In the genomic region with DNA sequence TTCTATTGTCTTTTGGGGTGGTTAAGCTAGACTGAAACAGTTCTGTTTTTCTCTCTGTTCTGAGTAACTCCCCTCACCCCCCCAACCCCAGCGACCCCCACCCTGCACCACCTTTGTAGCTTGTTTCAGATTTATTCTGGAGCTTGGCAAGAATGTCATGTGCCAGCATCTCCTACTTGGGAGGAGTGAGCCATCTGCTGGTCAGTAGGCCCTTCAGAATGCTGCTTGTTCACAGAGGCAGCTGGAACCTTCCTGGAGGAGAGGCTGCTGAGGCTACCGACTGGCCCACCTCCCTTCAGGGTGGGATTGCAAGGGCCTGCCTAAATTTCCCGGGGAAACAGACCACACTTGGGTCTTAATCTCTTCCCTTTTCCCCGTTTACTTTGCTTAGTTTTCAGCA, we compare ENCODE assay signal across 23 mouse cellular contexts. TPM values are rescaled to one million over a fixed set of nuclear protein-coding genes. Genes with fewer than 3 reads are reported as not detected.
A peak's percentile ranks its signal among the peaks of the same experiment; 100 is the strongest.
DNase-seq lines count a peak whose midpoint lies in the region; ATAC-seq and TF ChIP-seq lines count a peak whose summit lies in the region.
"Not testable (repeated sequence)": the region's sequence is repeated elsewhere in the genome, so short reads cannot be mapped to it uniquely, and the experiment has no call there.
"Had no signal": no experiment of that assay in that cellular context is flagged by ENCODE, and none has a peak within 500 bp of the region (broad histone marks: within the 10 kb centered on the region; RNA-seq: fewer than 3 reads in every experiment).

No protein-coding gene starts in this region.

- H3K79me2 ChIP-seq in MEL (ENCODE audit: control insufficient read depth, insufficient read depth, low read length, poor library complexity) = not testable (repeated sequence)

- H3K9me3 ChIP-seq in MEL (replicated peaks; ENCODE audit: insufficient read depth, low read length); midbrain, postnatal 0 days (ENCODE audit: low read length): not testable (repeated sequence)

- H3K9ac ChIP-seq in MEL (ENCODE audit: control insufficient read depth, low read depth, low read length, poor library complexity, severe bottlenecking); midbrain, postnatal 0 days (replicated peaks; ENCODE audit: low read length, poor library complexity, severe bottlenecking): not testable (repeated sequence)

- H3K4me2 ChIP-seq in midbrain, postnatal 0 days (ENCODE audit: low read depth, low read length, poor library complexity, severe bottlenecking) = not testable (repeated sequence)

- not testable (repeated sequence) for H3K27ac ChIP-seq in MEL (ENCODE audit: control insufficient read depth, low read depth, low read length); midbrain, postnatal 0 days (ENCODE audit: low read depth, low read length)

- not testable (repeated sequence) for TF ChIP-seq RAD21 in MEL (IDR thresholded peaks at IDR 0.05; ENCODE audit: low read depth, low read length)

- 57% methylated on average over 4 of the region's 4 CpGs for WGBS in midbrain, postnatal 0 days

- H3K4me3 ChIP-seq in MEL (ENCODE audit: control insufficient read depth in 1 of 2, insufficient read depth in 1 of 2, low read depth in 2 of 2, low read length in 2 of 2); midbrain, postnatal 0 days (ENCODE audit: low read depth, low read length): not testable (repeated sequence)

- not testable (repeated sequence) for H3K4me1 ChIP-seq in MEL (ENCODE audit: control insufficient read depth in 1 of 2, insufficient read depth in 2 of 2, low read length in 2 of 2); midbrain, postnatal 0 days (ENCODE audit: insufficient read depth, low read length)

- TF ChIP-seq POLR2A in MEL (IDR thresholded peaks at IDR 0.05; ENCODE audit: control insufficient read depth in 1 of 2, insufficient read depth in 1 of 2, low read depth in 1 of 2, low read length in 2 of 2, poor library complexity in 1 of 2) = not testable (repeated sequence)

- not testable (repeated sequence) for TF ChIP-seq EP300 in MEL (IDR thresholded peaks at IDR 0.05; ENCODE audit: low read depth in 1 of 2, low read length in 2 of 2)

- not testable (repeated sequence) for H3K27me3 ChIP-seq in MEL (ENCODE audit: control insufficient read depth in 1 of 2, insufficient read depth in 2 of 2, low read length in 2 of 2); midbrain, postnatal 0 days (ENCODE audit: insufficient read depth, low read length)

- not testable (repeated sequence) for H3K36me3 ChIP-seq in MEL (ENCODE audit: control insufficient read depth in 1 of 2, insufficient read depth in 2 of 2, low read length in 2 of 2); midbrain, postnatal 0 days (ENCODE audit: insufficient read depth, low read length)

- peak in 2 of 3 experiments; percentile 3 to 20; a peak in 1 of 6 replicates for TF ChIP-seq CTCF in MEL (IDR thresholded peaks at IDR 0.05 in 2 of 3, conservative IDR thresholded peaks at IDR 0.05 in 1 of 3; ENCODE audit: control insufficient read depth in 1 of 3, insufficient read depth in 1 of 3, low read depth in 2 of 3, low read length in 3 of 3, poor library complexity in 1 of 3, severe bottlenecking in 1 of 3)
- TF ChIP-seq CTCF in midbrain, postnatal 0 days (IDR thresholded peaks at IDR 0.05) = peak; percentile 51

- DNase-seq in MEL (ENCODE audit: low read depth, low spot score) = not testable (repeated sequence)
- DNase-seq in embryo, embryonic 10 days (ENCODE audit: low spot score) = peak; percentile 3
- DNase-seq in left cerebral cortex, adult 18-20 months (ENCODE audit: low spot score in 2 of 2) = peak; percentile 9 to 12
- DNase-seq in midbrain, postnatal 0 days (ENCODE audit: low spot score) = peak; percentile 6
- peak; percentile 5 for DNase-seq in right cerebral cortex, postnatal 14 days

- peak; percentile 57; the same call in 1 of the 2 replicates for ATAC-seq in frontal cortex, adult (ENCODE audit: low TSS enrichment)
- ATAC-seq in midbrain, postnatal 0 days (ENCODE audit: low FRiP score) = not testable (repeated sequence)

RNA-seq across cellular contexts. Expression of a gene that starts 21.6 kb away (rescaled TPM):
- not detected in 2 replicates for total RNA-seq in MEL (2012; rRNA removed)
- not detected for polyA plus RNA-seq in MEL (2012; ENCODE audit: insufficient read depth in 1 of 2, insufficient read length in 2 of 2, low read depth in 1 of 2, low replicate concordance in 2 of 2, missing spikeins in 1 of 2)
- not detected for total RNA-seq in left cerebral cortex, adult 18-20 months (2021)
- total RNA-seq in midbrain, postnatal 0 days (2014; rRNA removed) = not detected in 2 replicates
- polyA plus RNA-seq in midbrain, postnatal 0 days (2015; fragmentation: Nextera tagmentation; extraction: Ambion mirVana) = not detected in 2 replicates
- total RNA-seq: adrenal gland, adult 2 months; adrenal gland, postnatal 25 days; gastrocnemius, postnatal 10 days; gastrocnemius, postnatal 4 days; heart, adult 18-20 months; heart, postnatal 10 days; heart, postnatal 4 days had no signal
- polyA plus RNA-seq: adrenal gland, adult 2 months; C2C12; cortical plate, adult 2 months; embryonic facial prominence, embryonic 13.5 days; forebrain, embryonic 13.5 days; frontal cortex, adult 2 months; heart, embryonic 10.5 days; heart, embryonic 14.5 days; hindbrain, embryonic 12.5 days; hindbrain, embryonic 16.5 days; intestine, embryonic 14.5 days had no signal
